Mouse (Mus musculus) c-Kit-negative CD71-positive TER-119-positive erythroid progenitor cells, embryonic 14.5 days (primary cell): ENCODE measurements around the gene Lrp2.
"Not testable (repeated sequence)": the region's sequence is repeated elsewhere in the genome, so short reads cannot be mapped to it uniquely, and the experiment has no call there.

Experiments used
- DNase-seq: peaks from one replicate; pipeline ENCODE4 v3.0.0-alpha.2; 2013; ENCODE audit warnings: low read depth, low spot score

Gene Lrp2

DNA sequence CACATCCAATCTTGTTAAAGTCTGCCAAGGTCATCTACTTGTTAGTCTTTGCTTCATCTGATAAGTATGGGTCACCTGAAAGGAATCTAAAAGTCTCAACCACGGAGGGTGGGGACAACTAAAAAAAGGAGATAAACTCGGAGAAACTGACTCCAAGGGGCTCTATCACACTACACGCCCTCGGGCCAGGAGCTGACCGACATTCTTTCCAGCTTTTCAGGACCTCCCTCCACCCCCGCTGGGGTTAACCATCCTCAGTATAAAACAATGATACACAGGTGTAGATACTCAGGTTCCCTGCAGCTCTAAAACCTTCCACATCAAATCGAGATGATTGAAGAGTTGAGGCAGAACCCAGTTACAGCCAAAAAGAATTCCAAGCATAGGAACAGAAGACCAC is 3.0 kb downstream of the Lrp2 start:
- no peak for DNase-seq

DNA sequence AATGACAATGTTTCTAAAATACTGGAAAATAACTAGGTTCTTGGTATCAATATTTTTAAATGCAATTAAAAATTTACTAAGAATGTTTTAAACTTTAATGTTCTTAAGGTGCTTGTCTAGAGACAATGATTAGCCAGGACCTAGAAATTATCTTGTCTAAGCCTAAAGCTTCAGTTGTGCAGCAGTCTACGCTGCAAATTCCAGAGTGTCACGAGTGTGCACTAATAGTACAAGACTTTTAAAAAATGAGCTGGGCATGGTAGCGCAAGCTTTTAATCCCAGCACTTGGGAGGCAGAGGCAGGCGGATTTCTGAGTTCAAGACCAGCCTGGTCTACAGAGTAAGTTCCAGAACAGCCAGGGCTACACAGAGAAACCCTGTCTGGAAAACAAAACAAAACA is 3.8 kb downstream of the Lrp2 start:
- not testable (repeated sequence) for DNase-seq

DNA sequence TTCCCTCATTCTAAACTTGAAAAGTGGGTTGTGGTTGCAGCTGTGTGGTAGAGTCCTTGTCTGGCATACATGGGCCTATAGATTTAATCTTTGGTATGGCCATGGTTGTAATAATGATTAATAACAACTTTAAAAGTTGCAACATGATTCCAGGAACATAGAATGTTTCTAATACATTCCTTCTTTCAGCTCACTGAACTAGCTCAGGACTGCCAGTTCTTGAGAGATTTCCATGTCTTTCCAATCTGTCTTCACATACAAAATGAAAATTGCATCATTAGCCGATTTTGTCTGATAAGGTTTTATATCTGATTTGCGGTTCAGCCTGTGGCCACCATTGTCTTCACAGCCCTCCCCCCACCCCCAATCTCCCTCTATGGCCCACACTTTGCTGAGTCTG is 5.8 kb downstream of the Lrp2 start:
- DNase-seq = no peak

DNA sequence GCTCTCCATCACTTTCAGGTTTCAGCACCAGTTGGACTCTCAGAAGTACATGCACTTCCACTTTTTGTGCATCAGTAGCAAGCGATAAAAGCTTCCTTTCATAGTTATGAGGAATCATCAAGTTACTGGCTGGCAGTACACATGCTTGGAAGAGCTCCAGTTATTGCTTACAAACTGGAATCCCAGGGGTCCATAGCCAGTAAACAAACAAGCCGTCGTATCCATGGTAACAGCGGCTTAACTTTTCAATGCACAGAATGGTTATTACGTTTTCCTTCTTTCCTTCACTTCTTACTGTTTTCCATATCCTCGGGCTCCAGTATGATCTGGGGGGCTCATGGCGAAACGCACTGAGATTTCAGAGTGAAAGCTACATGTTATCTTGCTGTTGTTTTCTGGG is 7.7 kb downstream of the Lrp2 start:
- DNase-seq = no peak

DNA sequence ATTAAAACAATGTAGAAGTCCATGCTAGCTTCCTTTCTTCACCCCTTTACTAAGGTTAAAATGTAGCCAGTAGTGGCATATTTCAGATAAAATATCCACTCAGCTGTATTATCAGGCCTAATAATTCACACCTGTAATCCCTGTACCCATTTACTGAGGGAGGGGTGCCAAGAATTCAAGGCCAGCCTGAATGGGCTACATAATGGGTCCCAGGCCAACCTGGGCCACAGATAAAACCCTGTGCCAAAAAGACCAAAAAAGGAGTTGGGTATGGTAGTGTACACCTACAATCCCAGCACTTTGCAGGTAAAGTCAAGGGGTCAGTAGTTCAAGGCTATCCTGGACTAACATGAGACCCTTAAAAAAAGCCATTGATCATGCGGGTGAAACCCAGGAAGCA is 9.3 kb downstream of the Lrp2 start:
- DNase-seq = no peak

DNA sequence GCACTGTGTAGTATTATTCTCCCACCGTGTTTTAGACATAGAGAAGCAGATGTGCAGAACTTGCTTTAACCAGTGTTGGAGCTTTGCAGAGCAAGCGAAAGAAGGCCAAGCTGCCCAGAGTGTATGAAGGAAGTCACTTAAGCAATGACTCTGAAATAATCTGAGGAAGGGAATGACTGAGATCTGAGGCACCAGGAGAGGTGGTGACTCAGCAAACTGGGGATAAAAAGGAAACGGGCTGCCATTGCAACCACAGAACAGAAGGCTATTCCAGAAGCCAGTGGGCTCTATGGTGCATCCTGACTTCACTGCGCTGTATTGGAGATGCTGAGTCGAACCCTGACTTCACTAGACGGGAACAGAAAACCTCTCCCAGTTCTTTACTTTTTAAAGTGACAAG is 10.9 kb downstream of the Lrp2 start:
- DNase-seq = no peak

DNA sequence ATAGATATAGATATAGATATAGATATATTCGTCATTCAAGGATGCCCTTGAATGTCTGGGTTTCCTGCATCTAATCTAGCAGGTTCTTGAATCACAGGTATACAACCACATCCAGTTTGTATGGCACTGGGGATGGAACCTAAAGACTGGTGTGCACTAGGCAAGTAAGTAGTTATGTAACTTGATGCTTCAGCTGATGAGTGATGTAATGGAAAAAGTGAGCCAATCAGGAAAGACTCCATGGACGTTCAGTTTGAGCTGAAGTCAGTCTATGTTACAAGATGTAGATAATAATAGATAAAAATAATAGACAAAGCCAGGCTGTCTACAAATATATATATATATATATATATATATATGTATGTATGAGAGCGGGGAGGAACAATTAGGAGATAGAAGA is 11.6 kb downstream of the Lrp2 start:
- DNase-seq = no peak

DNA sequence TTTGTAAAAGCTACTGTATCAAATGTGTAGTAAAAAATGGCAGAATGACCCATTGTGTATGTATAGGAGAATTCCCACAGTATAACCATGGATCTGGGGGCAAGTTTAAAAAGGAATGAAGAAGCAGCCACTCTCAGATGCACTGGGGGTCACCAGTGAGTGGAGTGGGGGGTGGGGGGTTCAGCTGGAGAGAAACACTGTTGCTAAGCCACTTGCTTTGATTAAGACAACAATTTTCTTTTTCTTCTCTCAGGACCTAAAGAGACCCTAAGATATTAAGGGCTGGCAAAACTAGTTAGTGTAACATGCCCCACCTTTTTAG is 12.2 kb downstream of the Lrp2 start:
- DNase-seq = no peak

DNA sequence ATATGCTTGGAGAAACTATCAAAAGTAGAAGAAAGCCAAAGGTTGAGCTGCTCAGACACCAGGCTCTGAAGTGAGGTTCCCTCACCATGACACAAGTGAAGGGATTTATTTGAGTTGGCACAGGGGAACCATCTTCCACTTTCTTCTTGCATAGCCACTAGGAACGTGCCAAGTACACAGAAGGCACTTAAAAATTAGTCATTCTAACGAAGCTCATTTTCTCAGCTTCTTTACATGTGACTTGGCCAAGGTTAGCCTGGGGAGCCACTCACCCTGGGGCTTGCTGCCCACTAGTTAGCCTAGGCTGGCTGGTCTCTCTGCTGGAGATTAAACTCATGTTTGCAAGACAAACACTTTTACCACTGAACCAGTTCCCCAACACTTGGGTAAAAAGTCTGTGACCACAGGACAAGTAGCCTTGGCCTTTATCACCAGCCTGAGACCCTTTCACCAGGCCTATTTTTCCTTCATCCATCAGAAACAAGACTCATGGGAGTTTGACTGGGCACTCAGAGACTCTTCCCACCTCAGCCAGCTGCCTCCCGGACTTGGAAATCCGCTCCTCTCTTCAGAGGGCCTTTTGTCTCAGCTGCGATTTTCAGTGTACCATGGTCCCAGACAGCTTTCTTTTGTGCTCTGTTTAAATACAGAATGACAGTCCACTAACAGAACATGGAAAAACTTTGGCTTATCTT is 12.7 kb downstream of the Lrp2 start:
- DNase-seq = no peak

DNA sequence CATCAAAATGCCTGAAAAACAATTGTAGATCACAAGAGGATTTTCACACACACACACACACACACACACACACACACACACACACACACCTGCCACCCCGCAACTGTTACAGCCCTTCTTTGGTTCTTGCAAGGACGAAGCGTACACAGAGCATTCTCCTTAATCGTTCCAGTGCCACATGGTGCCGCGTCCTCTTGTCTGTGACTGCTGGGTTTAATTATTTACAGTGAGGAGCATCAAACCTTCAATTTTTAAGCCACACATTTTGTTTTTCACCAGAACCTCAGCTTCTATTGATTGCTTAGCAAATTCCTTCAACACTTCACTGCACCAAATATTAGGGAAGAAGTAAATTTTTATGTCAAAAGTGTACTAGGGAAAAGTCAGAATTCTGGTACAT is 15.3 kb downstream of the Lrp2 start:
- no peak for DNase-seq

DNA sequence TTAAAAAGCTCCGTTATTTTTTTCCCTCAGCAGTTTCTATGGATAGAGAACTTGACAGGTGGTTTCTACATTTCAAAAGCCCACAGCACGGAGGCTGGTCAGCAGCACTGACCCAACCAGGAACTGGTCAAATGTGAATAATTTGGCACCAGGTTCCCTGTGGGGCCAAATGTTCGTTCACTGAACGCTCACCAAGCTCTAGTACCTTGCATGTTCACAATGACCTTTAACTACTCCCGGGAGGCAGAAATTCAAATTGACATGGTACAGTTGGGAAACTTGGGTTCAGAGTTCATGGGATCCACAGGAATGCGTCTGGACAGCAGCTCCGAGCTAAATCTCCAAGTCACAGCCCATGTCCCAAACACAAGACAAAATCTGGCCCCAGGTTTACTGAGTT is 19.6 kb downstream of the Lrp2 start:
- DNase-seq = no peak

DNA sequence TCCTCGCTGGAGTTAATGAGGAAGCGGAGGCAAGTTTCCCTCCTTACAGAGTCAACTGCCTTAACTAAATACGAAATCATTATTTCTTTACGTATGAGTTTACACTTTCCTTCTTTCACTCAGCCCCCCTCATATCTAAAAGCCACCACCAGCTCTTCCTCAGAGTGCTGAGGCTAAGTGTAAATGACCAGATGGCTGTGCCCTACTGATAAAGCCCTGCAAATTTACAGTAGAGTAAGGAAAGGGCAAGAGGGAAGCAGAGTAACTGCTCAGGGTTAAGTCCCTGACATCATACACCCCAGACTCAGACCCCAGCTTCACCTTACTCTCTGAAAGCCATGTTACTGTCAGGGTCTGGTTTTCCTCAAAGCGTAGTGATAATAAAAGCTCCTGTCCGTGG is 22.4 kb downstream of the Lrp2 start:
- DNase-seq = no peak

DNA sequence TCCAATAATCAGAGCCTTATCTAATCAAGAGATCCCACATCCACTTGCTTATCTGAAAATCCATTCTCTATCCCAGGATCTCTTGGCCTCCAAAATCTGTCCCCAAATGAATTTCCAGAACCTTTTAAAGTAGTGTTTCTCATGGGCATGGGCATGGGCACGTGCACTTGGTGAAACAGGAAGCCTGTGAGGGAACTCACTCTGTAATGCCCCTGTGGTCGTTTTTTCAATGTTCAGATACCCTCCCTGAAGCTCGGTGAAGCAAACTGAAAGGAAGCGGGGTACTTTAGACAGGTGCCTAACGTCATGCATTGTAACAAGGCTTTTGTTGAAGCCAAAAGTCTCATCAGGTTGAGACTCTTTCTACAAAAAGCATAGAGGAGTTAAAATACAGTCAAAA is 23.1 kb downstream of the Lrp2 start:
- no peak for DNase-seq

DNA sequence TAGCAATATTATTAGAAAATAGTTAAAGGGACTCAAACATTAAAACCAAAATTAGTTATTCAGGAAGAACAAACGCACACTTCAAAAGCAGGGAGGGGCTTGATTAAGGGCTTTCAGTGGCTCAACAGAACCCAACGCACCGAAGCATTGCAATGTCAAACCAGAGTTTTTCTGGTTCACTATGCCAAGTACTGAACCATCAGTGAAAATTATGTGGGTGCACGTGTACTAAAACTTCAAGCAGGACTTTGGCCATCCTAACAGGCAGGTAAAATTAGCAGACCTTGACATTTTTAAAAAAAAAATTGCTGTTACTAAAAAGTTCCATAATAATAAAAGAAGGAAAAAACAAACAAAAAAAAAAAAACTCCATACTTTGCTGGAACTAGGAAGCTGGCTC is 25.6 kb downstream of the Lrp2 start:
- no peak for DNase-seq

DNA sequence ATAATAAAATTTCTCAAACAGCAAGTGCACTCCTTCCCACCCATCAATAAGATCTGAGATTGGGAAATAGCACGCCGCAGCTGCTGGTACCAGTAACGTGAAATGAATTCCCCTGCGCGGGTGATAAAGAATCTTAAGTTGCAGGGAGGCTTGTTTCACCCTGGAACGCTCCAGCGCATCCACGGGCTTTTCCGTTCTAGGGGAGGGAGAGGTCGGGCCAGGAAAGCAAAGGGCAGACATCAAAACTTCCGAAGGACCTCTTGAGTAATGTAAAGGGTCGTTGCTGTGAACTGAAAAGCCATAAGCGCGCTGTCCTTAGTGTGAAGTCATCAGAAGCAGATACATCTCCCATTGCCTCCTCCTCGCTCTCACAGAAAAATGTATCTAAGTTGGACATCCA is 26.5 kb downstream of the Lrp2 start:
- no peak for DNase-seq

DNA sequence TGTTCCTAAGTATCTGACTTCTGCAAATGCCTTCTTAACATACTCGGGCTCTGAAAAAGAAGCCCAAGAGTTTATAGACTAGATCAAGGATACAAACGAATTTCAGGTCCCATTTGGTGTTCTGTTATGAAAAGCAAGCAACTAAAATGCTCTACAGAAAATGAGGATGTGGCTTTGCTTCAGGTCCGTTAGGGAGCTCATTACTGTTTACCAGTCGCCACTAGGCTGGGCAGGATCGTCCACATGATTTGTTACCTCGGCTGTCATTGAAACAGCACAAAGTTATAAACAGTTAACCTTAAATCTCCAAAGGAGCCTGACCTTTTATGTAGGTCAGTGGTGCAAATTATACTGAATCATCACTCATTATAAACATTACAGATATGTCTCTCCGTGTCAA is 29.2 kb downstream of the Lrp2 start:
- no peak for DNase-seq

DNA sequence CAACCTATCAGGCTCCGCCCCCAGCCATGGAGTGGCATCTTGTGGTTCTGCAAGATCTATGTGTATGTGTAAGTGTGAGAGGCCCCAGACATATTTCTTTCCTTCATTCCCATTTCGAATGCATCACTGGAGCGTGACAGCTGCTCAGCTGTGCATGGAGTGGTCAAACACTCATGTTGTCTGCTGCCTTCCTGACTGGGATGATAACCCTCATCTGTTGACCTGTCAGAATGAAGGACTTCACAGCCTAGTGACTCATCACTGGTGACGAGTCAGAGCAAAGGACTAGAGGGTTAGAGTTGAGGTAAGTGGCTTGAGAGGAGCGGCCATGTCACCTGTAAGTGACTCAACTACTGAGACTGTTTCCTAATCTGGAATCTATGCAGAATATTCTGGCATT is 34.2 kb downstream of the Lrp2 start:
- DNase-seq = no peak

DNA sequence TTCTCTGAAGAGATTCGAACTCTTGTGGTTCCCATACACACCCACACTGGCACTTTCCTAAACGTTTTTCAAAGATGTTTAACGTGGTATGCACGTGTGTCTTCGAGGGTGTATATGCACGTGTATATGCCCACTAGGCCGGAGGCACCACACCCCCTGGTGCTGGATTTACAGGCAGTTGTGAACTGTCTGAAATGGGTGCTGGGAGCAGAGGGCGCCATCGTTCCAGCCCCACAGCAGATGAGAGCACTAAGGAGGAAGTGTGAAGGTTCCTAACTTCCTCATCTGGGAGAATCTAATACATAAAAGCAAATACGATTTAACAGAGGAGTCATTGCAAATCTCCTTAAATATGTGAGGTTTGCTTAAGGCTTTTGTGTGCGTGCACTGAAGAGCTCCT is 39.0 kb downstream of the Lrp2 start:
- DNase-seq = no peak

DNA sequence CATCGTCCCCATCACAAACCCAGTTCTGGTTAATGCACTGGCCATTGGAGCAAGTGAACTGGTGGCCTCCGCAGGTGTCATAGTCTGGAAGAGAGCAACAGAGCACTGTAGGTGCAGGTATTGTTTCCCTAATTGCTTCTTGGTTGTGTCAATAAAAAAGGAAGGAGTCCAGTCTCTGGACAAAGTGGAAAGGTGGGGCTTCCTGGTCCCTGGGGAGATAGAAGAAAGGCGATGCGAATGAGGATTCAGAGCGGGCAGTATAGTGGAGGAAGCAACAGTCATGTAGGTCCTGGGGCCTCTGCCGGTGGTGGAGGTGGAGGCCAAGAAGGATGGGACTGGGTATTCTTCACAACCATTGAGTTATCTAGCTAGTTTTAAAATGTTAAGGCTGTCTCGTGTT is 49.8 kb downstream of the Lrp2 start:
- no peak for DNase-seq

DNA sequence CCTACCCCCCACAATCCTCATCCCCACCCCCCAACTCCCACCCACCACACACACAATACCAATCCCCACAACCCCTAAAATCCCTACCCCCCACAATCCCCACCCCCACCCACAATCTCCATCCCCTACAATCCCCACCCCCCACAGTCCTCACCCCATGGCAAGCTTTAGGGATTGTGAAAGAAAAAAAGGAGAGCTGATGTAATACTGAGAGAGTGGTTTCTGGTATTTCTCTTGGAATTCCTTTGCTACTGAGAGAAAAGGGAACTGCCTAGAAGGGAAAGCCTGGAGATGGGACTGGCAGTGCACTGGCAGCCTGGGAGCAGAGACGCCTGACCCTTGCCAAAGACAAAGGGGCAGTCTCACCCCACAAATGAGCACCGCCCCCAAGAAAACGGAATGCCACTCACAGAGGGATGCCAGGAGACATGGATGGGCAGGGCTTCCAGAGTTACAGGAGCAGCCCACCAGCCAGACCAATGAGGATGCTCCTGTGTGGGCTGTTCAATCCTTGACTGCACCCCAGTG is 54.3 kb downstream of the Lrp2 start:
- no peak for DNase-seq

DNA sequence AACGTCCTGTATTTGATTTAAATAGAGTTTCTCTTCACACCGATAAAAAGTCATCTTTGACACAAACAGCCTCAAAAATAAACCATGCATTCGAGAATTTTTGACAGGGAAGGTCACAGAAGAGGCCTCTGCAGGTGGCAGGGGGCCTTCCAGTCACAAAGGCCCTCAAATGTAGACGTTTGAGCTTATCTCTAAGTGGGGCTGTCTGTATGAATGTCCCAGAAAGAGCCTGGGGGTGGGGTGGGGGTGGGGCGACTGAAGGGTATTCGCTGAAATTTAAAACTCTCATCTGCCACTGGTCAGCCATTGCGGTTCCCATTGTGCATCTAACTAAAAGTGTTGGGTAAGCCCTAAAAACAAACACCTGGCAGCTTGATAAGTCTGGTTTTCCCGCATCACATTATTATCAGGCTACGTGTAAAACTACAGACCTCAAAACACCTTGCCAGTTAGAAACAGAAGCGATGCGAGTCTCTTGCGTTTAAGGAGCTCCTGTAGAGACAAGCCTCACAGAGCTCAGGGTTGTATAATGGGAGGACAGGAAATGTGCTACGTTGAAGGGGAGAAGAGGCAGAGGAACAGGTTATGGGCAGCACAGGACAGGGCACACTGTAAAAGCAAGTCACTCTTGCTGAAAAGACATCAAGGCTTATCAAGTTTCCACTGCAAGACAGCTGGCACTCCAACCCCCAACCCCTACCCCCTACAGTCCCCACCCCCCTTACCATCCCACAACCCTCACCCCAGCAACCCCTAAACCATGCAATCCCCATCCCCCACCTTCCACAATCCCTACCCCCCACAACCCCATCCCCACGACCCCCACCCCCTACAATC is 55.0 kb downstream of the Lrp2 start:
- DNase-seq = no peak

DNA sequence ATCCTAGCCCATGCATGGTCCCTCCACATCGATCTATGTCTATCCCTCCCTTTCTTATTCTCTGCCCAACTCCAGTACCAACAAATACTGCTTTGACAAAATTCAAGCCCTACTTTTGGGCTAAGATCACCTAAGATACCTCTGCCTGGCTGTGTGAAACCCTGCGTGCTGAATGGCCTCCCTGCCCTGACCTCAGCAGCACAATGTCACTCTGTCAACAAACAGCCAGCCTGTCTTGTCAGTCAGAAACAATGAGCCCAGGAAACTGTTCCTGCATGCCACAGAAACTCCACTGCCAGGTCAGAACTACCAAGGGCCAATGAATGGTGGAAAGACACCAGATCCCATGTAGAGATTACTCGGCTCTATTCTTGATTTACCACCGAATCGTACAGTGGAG is 55.7 kb downstream of the Lrp2 start:
- DNase-seq = no peak

DNA sequence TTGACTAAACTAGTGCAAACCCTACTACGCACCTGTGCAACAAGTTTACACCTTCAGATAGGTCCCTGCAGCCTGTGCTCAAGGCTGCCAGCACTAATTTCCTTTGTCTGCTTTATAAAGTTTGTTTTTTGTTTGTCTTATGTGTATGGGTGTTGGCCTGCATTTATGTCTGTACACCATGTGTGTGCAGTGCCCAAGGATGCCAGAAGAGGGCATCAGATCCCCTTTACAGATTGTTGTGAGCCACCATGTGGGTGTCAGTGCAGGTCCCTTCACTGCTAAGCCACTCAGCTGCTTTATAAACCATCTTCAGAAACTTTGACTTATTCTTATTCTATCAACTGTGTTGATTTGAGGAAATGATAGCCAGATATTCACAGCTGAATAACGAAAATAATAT is 65.6 kb downstream of the Lrp2 start:
- DNase-seq = no peak
